Mouse (Mus musculus) megakaryocyte, embryonic 14.5 days (primary cell): ENCODE results near the gene Mapre3.
"Not testable (repeated sequence)": the region's sequence is repeated elsewhere in the genome, so short reads cannot be mapped to it uniquely, and the experiment has no call there.

Experiments
- FLI1 ChIP-seq: IDR thresholded peaks from 2 replicates; pipeline ENCODE4 v1.6.1; 2012; ENCODE audit warnings: low read length, inconsistent platforms, mixed read lengths
- GATA1 ChIP-seq: IDR thresholded peaks from 3 replicates; pipeline ENCODE4 v1.6.1; 2012; ENCODE audit warnings: mixed read lengths, low read length, inconsistent platforms, borderline replicate concordance

DNA sequence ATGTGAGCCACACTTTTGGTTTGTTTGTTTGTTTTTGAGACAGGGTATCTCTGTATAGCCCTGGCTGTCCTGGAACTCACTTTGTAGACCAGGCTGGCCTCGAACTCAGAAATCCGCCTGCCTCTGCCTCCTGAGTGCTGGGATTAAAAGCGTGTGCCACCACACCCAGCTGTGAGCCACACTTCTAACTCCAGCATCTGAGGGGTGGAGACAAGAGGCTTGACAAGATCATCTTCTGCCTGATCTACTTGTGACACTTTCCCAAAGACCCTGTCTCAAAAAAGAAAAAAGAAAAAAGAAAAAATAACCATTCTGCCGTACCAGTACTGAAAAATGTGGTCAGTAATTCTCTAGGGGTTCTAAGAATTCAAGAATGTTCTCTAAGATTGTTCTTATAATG, 67.4 kb downstream of the Mapre3 start:
- not testable (repeated sequence) for TF ChIP-seq GATA1, FLI1
